Mouse (Mus musculus) lung, adult 2 months (tissue): ENCODE measurements around the gene Rhoc. TPM values are rescaled to one million over a fixed set of nuclear protein-coding genes. Genes with fewer than 3 reads are reported as not detected.

Experiments used
- DNase-seq: peaks from one replicate; pipeline ENCODE4 v3.0.0; 2022
- H3K4me1 ChIP-seq: fragments of 200-500 bp; 2 replicates; pipeline ENCODE4 v1.6.1; 2011; ENCODE audit warnings: low read length; ENCODE audit not compliant: control insufficient read depth, insufficient read depth
- H3K4me3 ChIP-seq: fragments of 200-500 bp; replicated peaks from 2 replicates; pipeline ENCODE3; 2011; ENCODE audit warnings: low read depth, mild to moderate bottlenecking, control low read depth, low read length; ENCODE audit errors: extremely low read depth
- CTCF ChIP-seq: fragments of 200-500 bp; IDR thresholded peaks from 2 replicates; pipeline ENCODE4 v1.5.1; 2011; ENCODE audit warnings: mild to moderate bottlenecking, low read length, control low read depth; ENCODE audit not compliant: insufficient read depth
- POLR2A ChIP-seq: fragments of 200-500 bp; IDR thresholded peaks from 2 replicates; pipeline ENCODE4 v1.6.1; 2011; ENCODE audit warnings: low read depth, mild to moderate bottlenecking, control low read depth, low read length, borderline replicate concordance; ENCODE audit errors: extremely low read depth
- WGBS: fragments of 180-500 bp; shearing (Covaris S2); methylation state at CpG from one replicate; pipeline ENCODE4 v1.1.7; 2018; 5-methylcytosine and 5-hydroxymethylcytosine counted together
- polyA plus RNA-seq: library from polyadenylated mRNA; depleted of rRNA; stranded (reverse); fragments of >200 nt; gene quantifications from 2 replicates; pipeline ENCODE4 v1.2.3, GENCODE M21; 2012

Rhoc gene
- polyA plus RNA-seq, 1 experiment: 140 TPM

DNA sequence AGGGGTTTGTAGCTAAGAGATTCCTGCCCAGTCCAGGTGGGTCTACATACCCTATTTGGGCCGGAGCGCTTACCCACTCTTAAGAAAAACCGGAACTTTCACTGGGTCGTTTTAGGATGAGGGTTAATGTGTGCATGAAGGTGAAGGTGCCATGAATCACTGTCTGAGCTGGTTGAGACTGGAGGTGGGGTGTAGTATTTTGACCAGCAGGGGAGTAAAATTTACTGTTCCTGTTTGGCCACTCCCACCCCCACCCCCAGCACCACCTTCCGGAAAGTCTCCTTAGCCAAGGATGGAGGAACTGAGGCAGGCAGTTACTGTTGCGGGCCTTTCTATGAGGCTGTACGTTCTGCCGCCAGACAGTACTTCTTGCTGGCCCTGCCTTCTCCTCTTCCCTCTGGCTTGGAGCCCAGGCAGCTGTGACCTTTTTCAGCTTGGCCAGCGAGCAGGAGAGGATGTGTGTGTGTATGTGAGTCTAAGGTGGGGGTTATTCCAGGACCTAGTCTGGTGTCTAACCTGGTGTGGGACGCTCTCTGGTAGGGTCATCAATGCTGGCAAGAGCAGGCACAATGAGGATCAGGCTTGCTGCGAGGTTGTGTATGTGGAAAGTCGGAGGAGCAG, 6.0 kb upstream of the Rhoc start:
- no peak for TF ChIP-seq POLR2A
- TF ChIP-seq CTCF: no peak
- peaks cover 26% of the 10 kb centered on the region for H3K4me1 ChIP-seq
- WGBS: 22% methylated on average over 12 of the region's 12 CpGs
- no peak for DNase-seq
- H3K4me3 ChIP-seq: peak overlapping the region; percentile 49

DNA sequence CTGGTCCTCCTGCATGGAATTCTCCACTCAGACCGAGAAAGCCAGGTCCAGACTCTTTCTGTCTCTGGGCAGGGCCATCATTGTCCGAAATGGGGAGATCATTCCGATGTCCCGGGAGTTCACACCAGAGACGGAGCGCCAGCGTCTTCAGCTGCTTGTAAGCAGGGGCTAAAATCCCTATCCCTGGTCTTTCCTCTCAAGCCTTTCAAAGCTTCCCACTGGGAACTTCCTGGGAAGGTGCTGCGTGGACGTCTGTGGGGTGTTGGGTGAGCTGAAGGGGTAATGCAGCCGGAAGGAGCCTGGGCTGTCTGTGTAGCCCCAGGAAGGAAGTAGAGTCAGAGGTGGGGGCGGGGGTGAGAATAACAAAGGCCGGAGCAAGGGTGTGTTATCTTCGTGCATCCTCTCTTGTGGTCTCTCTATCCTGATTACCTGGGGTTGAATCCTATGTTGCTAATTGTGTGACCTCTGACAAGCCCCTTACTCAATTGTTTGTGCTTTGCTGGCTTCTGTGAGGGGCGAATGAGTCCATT, 4.1 kb upstream of the Rhoc start:
- Histone ChIP-seq H3K4me1 (peaks cover 24% of the 10 kb centered on the region), H3K4me3 (no peak overlapping the region)
- TF ChIP-seq POLR2A: no peak
- no peak for TF ChIP-seq CTCF
- DNase-seq: no peak
- 43% methylated on average over 14 of the region's 14 CpGs for WGBS

DNA sequence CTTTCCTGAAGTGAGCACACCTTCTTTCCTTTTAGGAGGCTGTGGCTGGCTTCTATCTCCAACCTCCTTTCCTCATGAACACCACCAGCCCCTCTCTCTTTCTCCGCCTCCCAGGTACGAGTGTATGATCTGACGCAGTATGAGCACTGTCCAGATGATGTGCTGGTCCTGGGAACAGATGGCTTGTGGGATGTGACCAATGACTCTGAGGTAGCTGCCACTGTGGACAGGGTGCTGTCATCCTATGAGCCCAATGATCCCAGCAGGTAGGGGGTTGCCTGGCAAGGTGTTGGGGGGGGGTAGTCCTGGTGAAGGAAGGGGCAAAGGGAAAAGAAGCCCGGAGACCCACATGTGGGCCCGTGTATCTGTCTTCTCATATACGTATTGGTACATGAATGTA, 2.9 kb upstream of the Rhoc start:
- TF ChIP-seq POLR2A (no peak), CTCF (no peak)
- no peak for DNase-seq
- 97% methylated on average over 6 of the region's 6 CpGs for WGBS
- H3K4me1 ChIP-seq: peaks cover 24% of the 10 kb centered on the region
- no peak overlapping the region for H3K4me3 ChIP-seq

DNA sequence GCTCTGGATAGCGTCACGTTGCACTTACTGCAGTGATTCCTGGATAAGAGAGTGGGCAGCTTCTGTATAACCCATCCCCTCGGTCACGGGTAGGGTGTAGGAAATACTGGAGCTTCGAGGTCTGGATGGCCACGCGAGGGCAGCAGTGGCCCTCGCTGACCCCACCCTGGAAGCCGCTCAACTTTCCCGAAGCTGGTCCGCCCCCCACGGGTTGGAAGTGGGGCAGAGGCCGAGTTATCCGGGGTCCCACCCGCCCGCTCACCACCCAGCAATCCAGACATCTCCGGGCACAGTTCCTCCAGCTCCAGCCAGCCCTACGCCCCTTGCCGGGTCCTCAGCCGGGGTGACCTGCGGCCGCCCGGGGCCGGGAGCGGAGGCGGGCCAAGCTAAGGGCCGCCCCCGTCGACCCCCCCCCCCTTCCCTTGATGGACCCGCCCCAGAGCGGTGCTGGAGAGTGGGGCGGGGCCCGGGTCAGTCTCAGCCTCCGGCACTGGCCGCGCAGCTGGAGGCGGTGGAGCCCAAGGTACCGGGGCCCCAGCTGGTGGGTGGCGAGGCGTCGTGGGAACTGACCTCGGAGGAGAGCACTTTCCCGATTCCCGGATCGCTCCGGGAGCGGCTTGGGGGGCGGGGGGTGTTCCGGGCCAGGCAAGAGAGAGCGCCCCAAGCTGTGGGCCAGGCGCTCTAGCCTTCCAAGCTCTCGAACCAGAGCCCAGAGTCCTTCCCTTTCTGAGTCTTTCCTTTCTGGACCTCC, 561 bp downstream of the Rhoc start:
- H3K4me3 ChIP-seq: peak overlapping the region; percentile 70
- peak; percentile 60; the same call in 1 of the 2 replicates for TF ChIP-seq POLR2A
- peak; percentile 72 for TF ChIP-seq CTCF
- WGBS: under 1% methylated on average over 52 of the region's 52 CpGs
- H3K4me1 ChIP-seq: peaks cover 12% of the 10 kb centered on the region
- DNase-seq: peak; percentile 88

DNA sequence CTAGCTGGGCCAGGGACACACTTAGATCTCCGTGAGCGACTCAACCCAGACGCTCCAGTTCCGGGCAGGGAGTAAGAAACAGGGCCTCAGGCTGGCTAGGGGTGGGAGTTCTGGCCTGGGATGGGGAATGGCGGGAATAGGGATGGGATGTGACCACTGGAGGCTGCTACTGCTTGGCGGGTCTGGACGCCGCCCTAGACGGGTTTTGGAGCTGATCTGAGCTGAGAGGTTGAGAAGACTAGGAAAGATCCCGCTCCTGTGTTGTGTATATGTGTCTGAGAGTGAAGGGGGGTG, 1.1 kb downstream of the Rhoc start:
- peaks cover 16% of the 10 kb centered on the region for H3K4me1 ChIP-seq

DNA sequence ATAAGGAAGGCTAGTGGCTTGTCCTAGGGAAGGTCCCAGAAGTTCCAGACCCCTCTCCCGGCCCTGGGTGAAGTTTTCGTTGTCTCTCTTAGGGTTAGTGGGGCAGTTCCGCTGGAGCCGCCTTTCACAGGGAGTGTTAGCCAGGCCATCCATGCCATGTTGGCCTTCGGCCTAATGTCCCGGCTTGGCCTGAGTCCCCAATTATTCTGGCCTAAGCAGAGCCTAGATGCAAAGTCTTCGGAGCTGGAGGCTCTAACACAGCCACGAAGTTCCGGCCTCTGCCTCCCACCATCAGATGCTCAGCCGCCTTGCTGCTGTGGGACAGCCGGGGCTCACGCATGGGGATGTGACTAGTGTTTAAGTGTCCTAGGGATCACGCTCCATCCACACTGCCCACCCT, 1.6 kb downstream of the Rhoc start:
- Histone ChIP-seq H3K4me3 (peak overlapping the region; percentile 70), H3K4me1 (peaks cover 18% of the 10 kb centered on the region)
- WGBS: 30% methylated on average over 13 of the region's 13 CpGs
- TF ChIP-seq POLR2A (no peak), CTCF (no peak)
- no peak for DNase-seq

More for the DNA sequence above, 1.1 kb downstream of the Rhoc start:
- TF ChIP-seq CTCF (no peak), POLR2A (no peak)
- H3K4me3 ChIP-seq: peak overlapping the region; percentile 70
- no peak for DNase-seq
- 8% methylated on average over 10 of the region's 10 CpGs for WGBS

DNA sequence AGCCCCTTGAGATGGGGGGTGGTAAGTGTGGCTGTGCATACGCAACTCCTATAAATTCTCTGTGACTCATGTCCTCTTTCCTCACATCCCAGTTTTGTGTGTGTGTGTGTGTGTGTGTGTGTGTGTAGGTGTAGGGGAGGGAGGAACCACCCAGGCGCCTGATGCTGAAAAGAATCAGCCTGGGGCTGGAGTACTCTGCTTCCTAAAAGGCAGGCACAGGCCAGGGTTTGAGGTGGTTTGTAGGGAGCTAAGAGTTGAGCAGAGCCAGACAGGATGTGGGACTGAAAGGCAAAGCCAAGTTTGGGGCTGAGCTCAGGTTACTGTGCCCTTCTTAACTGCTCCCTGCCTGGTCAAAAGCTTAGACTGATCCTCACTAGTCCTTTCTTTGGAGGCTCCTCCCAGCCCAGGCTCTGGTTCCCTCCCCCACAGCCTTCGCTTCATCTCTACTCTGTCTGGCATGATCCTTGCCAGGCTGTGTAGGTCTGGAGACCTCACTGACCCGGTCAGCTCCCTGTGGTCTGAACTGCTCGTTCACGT, 2.3 kb downstream of the Rhoc start:
- no peak for DNase-seq
- 17% methylated on average over 6 of the region's 6 CpGs for WGBS
- peak overlapping the region; percentile 15 for H3K4me3 ChIP-seq
- TF ChIP-seq POLR2A (peak; percentile 16; the same call in 1 of the 2 replicates), CTCF (no peak)
- H3K4me1 ChIP-seq: peaks cover 18% of the 10 kb centered on the region

DNA sequence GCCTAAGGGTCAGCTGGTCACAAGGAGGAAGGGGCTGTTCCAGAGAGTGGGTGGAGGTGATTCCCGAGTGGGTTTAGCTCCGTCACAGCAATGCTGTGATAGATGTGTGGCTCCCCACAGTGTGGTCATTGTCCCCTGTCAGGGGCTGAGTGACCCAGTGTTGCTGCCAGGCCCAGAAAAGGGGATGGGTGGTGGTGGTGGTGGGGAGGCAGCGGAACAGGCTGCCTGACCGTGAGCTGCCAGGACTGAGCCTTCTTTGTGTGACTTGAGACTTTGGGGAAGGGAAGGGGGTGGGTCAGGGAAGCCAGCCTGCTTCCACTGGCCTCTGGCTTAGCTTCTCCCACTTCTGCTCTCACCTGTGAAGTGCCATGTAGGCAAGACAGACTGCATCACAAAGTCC, 2.8 kb downstream of the Rhoc start:
- Histone ChIP-seq H3K4me1 (peaks cover 18% of the 10 kb centered on the region), H3K4me3 (no peak overlapping the region)
- DNase-seq: no peak
- WGBS: 27% methylated on average over 4 of the region's 4 CpGs
- TF ChIP-seq POLR2A: no peak
- no peak for TF ChIP-seq CTCF

DNA sequence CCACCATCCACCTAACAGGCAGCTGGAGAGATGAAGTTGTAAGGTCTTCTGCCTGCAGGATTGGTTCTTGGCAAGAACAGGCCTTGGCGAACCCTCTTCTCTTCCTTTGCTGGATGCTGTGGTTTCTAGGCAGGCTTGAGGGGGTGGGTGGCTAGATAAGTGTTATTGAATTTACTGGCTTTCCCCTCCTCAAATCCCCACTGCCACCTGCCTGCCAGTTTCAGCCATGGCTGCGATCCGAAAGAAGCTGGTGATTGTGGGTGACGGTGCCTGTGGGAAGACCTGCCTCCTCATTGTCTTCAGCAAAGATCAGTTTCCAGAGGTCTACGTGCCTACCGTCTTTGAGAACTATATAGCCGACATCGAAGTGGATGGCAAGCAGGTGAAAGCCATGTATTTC, 3.5 kb downstream of the Rhoc start:
- Histone ChIP-seq H3K4me3 (no peak overlapping the region), H3K4me1 (peaks cover 18% of the 10 kb centered on the region)
- TF ChIP-seq CTCF (no peak), POLR2A (no peak)
- no peak for DNase-seq
- WGBS: 82% methylated on average over 8 of the region's 8 CpGs
